Mouse (Mus musculus) hindbrain, embryonic 15.5 days (tissue): ENCODE measurements around the gene Arhgef3. TPM values are rescaled to one million over a fixed set of nuclear protein-coding genes. Genes with fewer than 3 reads are reported as not detected.

Experiments
- ATAC-seq: fragments of 200-750 bp; cut with Nextera tagmentation; 2 replicates; pipeline ENCODE4 v1.8.0; 2017; ENCODE audit warnings: low read depth, moderate number of reproducible peaks, moderate TSS enrichment; ENCODE audit not compliant: low FRiP score
- H3K27ac ChIP-seq: fragments of 300-500 bp; sonication (generic); replicated peaks from 2 replicates; pipeline ENCODE4 v1.5.1; 2015; ENCODE audit warnings: mild to moderate bottlenecking, inconsistent platforms
- H3K27me3 ChIP-seq: fragments of 300-500 bp; sonication (generic); 2 replicates; pipeline ENCODE4 v1.6.1; 2015; ENCODE audit warnings: control low read depth, inconsistent platforms
- H3K36me3 ChIP-seq: fragments of 300-500 bp; sonication (generic); 2 replicates; pipeline ENCODE4 v1.6.1; 2015; ENCODE audit warnings: control low read depth, inconsistent platforms
- H3K4me1 ChIP-seq: fragments of 300-500 bp; sonication (generic); replicated peaks from 2 replicates; pipeline ENCODE4 v1.6.1; 2015; ENCODE audit warnings: control low read depth, inconsistent platforms
- H3K4me2 ChIP-seq: fragments of 300-500 bp; sonication (generic); 2 replicates; pipeline ENCODE4 v1.6.1; 2015; ENCODE audit warnings: moderate library complexity, mild to moderate bottlenecking, inconsistent platforms
- H3K4me3 ChIP-seq: fragments of 300-500 bp; sonication (generic); 2 replicates; pipeline ENCODE4 v1.5.1; 2015; ENCODE audit warnings: mild to moderate bottlenecking, inconsistent platforms
- H3K9ac ChIP-seq: fragments of 300-500 bp; sonication (generic); 2 replicates; pipeline ENCODE4 v1.6.1; 2015; ENCODE audit warnings: inconsistent platforms
- H3K9me3 ChIP-seq: fragments of 300-500 bp; sonication (generic); 2 replicates; pipeline ENCODE4 v1.6.1; 2016; ENCODE audit warnings: control low read depth, inconsistent platforms
- WGBS: fragments of 180-500 bp; shearing (Covaris S2); methylation state at CpG from one replicate; pipeline ENCODE4 v1.1.7; 2015; 5-methylcytosine and 5-hydroxymethylcytosine counted together
- polyA plus RNA-seq: library from polyadenylated mRNA; unstranded; fragments of >200 nt; fragmentation: Nextera tagmentation; extraction: Ambion mirVana; gene quantifications from 2 replicates; pipeline ENCODE4 v1.2.1, GENCODE M21; 2015

Gene Arhgef3
- polyA plus RNA-seq, 1 experiment from 2014 or later, result 12.7 TPM

DNA sequence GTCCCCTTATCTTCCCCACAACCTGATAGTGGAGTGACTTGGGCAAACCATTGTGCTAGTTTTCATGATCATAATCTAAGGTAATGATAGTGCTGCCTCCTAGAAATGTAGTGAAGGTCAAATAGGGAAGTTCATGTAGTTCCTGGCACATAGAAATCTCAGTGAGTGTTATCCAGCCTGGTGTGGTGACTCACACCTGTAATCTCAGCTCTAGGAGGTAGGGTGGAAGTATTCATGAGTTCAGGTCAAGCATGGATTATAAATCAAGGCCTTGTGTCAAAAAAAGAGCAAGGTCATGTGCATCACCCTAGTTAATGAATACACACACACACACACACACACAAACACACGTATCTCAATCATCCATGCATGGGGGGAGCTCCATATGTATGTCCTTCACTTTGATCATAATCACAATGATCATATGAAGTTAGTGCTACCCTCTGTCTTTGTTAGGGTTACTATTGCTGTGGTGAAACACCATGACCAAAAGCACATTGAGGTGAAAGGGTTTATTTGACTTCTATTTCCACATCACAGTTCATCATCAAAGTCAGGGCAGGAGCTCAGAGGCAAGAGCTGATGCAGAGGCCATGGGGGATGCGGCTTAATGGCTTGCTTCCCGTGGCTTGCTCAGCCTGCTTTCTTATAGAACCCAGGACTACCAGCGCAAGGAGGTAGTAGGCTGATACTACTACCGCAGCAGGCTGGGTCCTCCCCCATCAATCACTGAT is 226.2 kb downstream of the Arhgef3 start:
- Histone ChIP-seq H3K4me1 (peaks cover 9% of the 10 kb centered on the region), H3K4me2 (no peak overlapping the region), H3K9ac (no peak overlapping the region), H3K36me3 (no peaks in the 10 kb centered on the region), H3K27me3 (peaks cover 6% of the 10 kb centered on the region), H3K9me3 (no peaks in the 10 kb centered on the region), H3K4me3 (no peak overlapping the region), H3K27ac (no peak overlapping the region)
- 85% methylated on average over 5 of the region's 5 CpGs for WGBS
- ATAC-seq, result no peak

GRCm38 (mm10) chr14:27341486-27341885 is 226.8 kb downstream of the Arhgef3 start:
- H3K27me3 ChIP-seq, result peaks cover 6% of the 10 kb centered on the region
- no peak overlapping the region for H3K4me2 ChIP-seq
- no peak overlapping the region for H3K4me3 ChIP-seq
- 87% methylated on average over 5 of the region's 5 CpGs for WGBS
- no peak for ATAC-seq
- no peaks in the 10 kb centered on the region for H3K36me3 ChIP-seq
- H3K27ac ChIP-seq, result no peak overlapping the region
- no peaks in the 10 kb centered on the region for H3K9me3 ChIP-seq
- no peak overlapping the region for H3K9ac ChIP-seq
- H3K4me1 ChIP-seq, result peaks cover 3% of the 10 kb centered on the region

GRCm38 (mm10) chr14:27342451-27342850 is 227.8 kb downstream of the Arhgef3 start:
- H3K36me3 ChIP-seq, result no peaks in the 10 kb centered on the region
- ATAC-seq, result no peak
- H3K4me1 ChIP-seq, result no peaks in the 10 kb centered on the region
- H3K4me3 ChIP-seq, result no peak overlapping the region
- H3K27ac ChIP-seq, result no peak overlapping the region
- WGBS, result 87% methylated on average over 2 of the region's 2 CpGs
- H3K9me3 ChIP-seq, result no peaks in the 10 kb centered on the region
- H3K9ac ChIP-seq, result no peak overlapping the region
- peaks cover 2% of the 10 kb centered on the region for H3K27me3 ChIP-seq
- H3K4me2 ChIP-seq, result no peak overlapping the region

- no peak overlapping the region for H3K9ac ChIP-seq
- H3K27ac ChIP-seq, result no peak overlapping the region
- WGBS, result 66% methylated on average over 4 of the region's 4 CpGs
- ATAC-seq, result no peak
- no peaks in the 10 kb centered on the region for H3K36me3 ChIP-seq
- no peak overlapping the region for H3K4me3 ChIP-seq
- no peak overlapping the region for H3K4me2 ChIP-seq
- H3K27me3 ChIP-seq, result no peaks in the 10 kb centered on the region
- no peaks in the 10 kb centered on the region for H3K4me1 ChIP-seq
- no peaks in the 10 kb centered on the region for H3K9me3 ChIP-seq
Observed at GRCm38 (mm10) chr14:27344250-27344990, 229.7 kb downstream of the Arhgef3 start.

DNA sequence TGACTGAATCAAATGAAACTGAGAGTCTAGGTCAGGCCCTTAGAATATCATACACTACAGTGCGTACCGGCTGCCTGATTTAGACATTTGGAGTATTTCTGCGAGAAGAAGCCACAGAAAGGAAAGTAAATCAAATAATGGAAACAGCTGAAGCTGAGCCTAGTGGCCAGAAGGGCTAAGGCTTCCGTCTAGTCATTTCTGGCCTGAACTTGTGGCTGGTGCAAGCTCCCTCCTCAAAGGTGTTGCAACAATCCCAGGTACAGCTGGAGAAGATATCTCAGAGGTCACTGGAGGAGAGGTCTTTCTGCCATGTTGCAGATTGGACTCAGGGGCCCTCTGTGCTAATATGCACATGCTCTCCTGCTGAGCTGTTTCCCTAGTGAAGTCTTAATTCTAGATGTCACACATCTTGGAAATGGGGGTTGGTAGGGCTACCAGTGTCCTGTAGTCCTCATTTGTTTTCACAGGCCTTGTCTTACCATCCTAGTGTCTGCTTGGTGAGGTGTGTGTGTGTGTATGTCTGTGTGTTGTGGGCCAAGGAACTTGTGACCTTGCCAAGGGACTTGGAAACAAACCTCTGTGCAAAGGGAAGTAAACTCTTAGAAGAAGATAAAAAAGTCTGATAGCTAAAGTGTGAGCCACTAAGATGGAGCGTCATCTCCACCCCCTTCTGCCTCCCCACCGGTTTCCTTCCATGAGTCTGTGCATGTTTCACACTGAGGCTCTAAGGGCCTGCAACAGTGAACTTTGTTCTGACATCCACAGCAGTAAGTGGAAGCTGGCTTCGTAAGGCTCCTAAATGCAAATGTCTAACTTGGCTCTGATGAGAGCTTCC is 230.6 kb downstream of the Arhgef3 start:
- H3K9ac ChIP-seq, result no peak overlapping the region
- H3K9me3 ChIP-seq, result no peaks in the 10 kb centered on the region
- no peaks in the 10 kb centered on the region for H3K4me1 ChIP-seq
- H3K4me3 ChIP-seq, result no peak overlapping the region
- H3K27ac ChIP-seq, result no peak overlapping the region
- no peaks in the 10 kb centered on the region for H3K36me3 ChIP-seq
- 92% methylated on average over 7 of the region's 7 CpGs for WGBS
- no peaks in the 10 kb centered on the region for H3K27me3 ChIP-seq
- no peak overlapping the region for H3K4me2 ChIP-seq
- no peak for ATAC-seq

GRCm38 (mm10) chr14:27347224-27347623 is 232.5 kb downstream of the Arhgef3 start:
- no peaks in the 10 kb centered on the region for H3K36me3 ChIP-seq
- 0 out of 2 replicates have a peak, but pooled peaks cover 4% of the 10 kb centered on the region for H3K4me1 ChIP-seq
- no peak overlapping the region for H3K9ac ChIP-seq
- H3K27me3 ChIP-seq, result no peaks in the 10 kb centered on the region
- 47% methylated on average over 3 of the region's 3 CpGs for WGBS
- no peak overlapping the region for H3K4me3 ChIP-seq
- H3K4me2 ChIP-seq, result no peak overlapping the region
- ATAC-seq, result no peak
- no peak overlapping the region for H3K27ac ChIP-seq
- no peaks in the 10 kb centered on the region for H3K9me3 ChIP-seq

DNA sequence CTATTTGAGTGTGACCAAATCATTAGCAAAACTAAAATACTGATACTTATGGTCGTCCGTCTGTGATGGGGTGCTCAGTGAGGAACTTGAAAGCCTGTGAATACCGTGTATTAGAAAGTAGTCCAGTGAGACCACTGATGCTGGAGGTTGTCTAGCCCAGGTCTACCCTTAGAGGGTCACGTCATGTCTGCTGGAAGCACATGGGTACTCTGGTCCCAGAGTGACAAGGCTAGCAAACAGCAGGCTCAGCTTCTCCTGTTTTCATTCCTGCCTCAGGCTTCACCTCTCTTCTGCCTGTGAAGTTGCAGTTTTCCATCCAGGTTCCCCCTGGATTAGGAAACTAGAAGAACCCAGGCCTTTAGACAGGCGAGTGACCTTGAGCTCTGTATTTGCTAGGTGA is 233.0 kb downstream of the Arhgef3 start:
- Histone ChIP-seq H3K4me2 (no peak overlapping the region), H3K9ac (no peak overlapping the region), H3K27me3 (no peaks in the 10 kb centered on the region), H3K9me3 (no peaks in the 10 kb centered on the region), H3K4me3 (no peak overlapping the region), H3K27ac (no peak overlapping the region), H3K4me1 (0 out of 2 replicates have a peak, but pooled peaks cover 4% of the 10 kb centered on the region), H3K36me3 (no peaks in the 10 kb centered on the region)
- ATAC-seq, result no peak
- WGBS, result 53% methylated on average over 5 of the region's 5 CpGs

GRCm38 (mm10) chr14:27348088-27348487 is 233.4 kb downstream of the Arhgef3 start:
- no peaks in the 10 kb centered on the region for H3K9me3 ChIP-seq
- no peak overlapping the region for H3K4me2 ChIP-seq
- H3K4me3 ChIP-seq, result no peak overlapping the region
- WGBS, result 94% methylated on average over 2 of the region's 2 CpGs
- no peak for ATAC-seq
- H3K4me1 ChIP-seq, result 0 out of 2 replicates have a peak, but pooled peaks cover 4% of the 10 kb centered on the region
- H3K27me3 ChIP-seq, result no peaks in the 10 kb centered on the region
- H3K27ac ChIP-seq, result no peak overlapping the region
- H3K36me3 ChIP-seq, result no peaks in the 10 kb centered on the region
- no peak overlapping the region for H3K9ac ChIP-seq

DNA sequence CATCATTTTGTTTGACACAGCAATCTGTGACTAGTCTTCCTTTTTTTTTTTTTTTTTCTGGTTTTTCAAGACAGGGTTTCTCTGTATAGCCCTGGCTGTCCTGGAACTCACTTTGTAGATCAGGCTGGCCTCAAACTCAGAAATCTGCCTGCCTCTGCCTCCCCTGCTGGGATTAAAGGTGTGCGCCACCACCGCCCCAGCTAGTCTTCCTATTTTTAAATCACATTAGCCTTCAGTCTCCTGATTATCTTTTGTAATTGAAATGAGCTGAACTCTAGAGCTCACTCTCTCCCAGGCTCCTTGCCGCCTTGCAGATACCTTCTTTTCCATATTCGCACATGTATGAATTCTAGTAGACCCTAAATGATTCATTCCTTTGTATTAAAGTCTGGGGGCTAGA is 234.0 kb downstream of the Arhgef3 start:
- Histone ChIP-seq H3K27ac (no peak overlapping the region), H3K4me3 (no peak overlapping the region), H3K36me3 (no peaks in the 10 kb centered on the region), H3K4me1 (0 out of 2 replicates have a peak, but pooled peaks cover 4% of the 10 kb centered on the region), H3K9me3 (no peaks in the 10 kb centered on the region), H3K4me2 (no peak overlapping the region), H3K9ac (no peak overlapping the region), H3K27me3 (no peaks in the 10 kb centered on the region)
- WGBS, result 88% methylated on average over 4 of the region's 4 CpGs
- ATAC-seq, result no peak

DNA sequence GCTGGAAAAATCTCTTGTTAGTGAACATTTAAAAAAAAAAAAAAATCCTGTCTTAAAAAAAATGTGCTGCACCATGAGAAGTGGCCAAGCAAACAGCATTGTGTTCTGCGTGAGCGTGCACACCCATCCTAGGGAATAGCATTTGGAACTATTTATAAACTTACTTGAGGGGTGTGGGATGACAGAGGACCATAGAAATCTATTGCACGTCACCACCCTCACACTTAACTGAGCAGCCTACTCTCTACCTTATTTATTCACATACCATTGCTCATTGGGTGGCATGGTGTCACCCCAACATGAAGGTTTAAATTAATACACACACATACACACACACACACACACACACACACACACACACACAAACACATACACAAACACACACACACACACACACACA is 234.4 kb downstream of the Arhgef3 start:
- H3K27ac ChIP-seq, result no peak overlapping the region
- WGBS, result 90% methylated on average over 3 of the region's 3 CpGs
- no peak for ATAC-seq
- no peaks in the 10 kb centered on the region for H3K27me3 ChIP-seq
- 0 out of 2 replicates have a peak, but pooled peaks cover 4% of the 10 kb centered on the region for H3K4me1 ChIP-seq
- H3K4me2 ChIP-seq, result no peak overlapping the region
- no peak overlapping the region for H3K9ac ChIP-seq
- no peaks in the 10 kb centered on the region for H3K36me3 ChIP-seq
- no peaks in the 10 kb centered on the region for H3K9me3 ChIP-seq
- H3K4me3 ChIP-seq, result no peak overlapping the region

DNA sequence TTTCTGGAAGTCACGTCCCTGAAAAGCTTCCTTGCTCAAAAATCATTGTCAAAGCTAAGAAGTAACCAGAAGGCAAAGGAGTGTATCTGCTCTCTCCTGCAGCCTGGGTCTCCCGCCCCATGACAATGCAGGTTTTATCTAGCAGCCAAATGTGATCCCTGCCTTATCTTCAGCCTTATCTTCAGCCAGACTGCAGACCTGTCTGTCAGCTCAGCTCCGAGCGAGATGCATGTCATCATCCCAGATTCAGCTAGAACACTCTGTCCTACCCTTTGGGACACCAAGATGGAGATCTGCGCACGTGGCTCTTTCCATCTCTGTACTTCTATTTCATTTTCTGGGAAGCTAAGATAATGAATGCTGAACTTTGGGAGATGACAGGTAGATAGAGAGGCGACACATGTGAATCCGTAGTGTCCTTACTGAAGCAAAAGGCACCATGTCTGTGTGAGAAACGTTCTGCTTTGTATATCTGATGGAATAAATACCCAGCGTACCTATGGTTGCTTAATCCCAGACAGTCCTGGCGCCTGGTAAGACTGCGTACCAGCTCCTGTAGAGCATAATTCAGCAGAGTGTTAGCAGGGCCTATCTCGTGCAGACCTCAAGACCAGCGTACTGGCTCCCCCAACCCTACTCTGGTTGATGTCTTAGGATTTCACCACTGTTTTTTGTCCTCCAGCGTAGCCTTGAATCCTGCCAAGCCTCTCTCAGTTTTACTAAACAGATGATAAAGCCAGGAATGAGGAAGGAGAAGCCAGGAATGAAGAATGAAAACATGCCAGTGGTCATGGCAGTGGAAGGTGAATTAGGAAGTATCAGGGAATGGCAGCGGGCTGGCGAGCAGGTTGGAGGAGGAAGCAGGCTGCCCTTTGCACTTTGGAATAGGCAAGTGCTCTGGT is 235.4 kb downstream of the Arhgef3 start:
- Histone ChIP-seq H3K4me3 (no peak overlapping the region), H3K9me3 (no peaks in the 10 kb centered on the region), H3K4me2 (no peak overlapping the region), H3K9ac (no peak overlapping the region), H3K27me3 (no peaks in the 10 kb centered on the region), H3K36me3 (no peaks in the 10 kb centered on the region), H3K27ac (no peak overlapping the region), H3K4me1 (0 out of 2 replicates have a peak, but pooled peaks cover 4% of the 10 kb centered on the region)
- no peak for ATAC-seq
- 90% methylated on average over 17 of the region's 17 CpGs for WGBS
